Mouse (Mus musculus): ENCODE data around the gene Trir. TPM values are rescaled to one million over a fixed set of nuclear protein-coding genes. Genes with fewer than 3 reads are reported as not detected.

Gene Trir
- polyA plus RNA-seq, 1 experiment from 2014 or later: 156 TPM

- 28% methylated on average over 25 of the region's 25 CpGs for whole genome bisulfite sequencing
- Histone ChIP-seq H3K9me3 (ENCODE audit: low read depth, low read length) (no peaks in the 10 kb centered on the region), H3K4me2 (peak overlapping the region; percentile 7; the same call in 1 of the 2 replicates)
Measured at GRCm38 (mm10) chr8:84995680-84996079, 30.9 kb upstream of the Trir start.

GRCm38 (mm10) chr8:84996978-84997377 is 29.6 kb upstream of the Trir start:
- H3K27me3 ChIP-seq (ENCODE audit: insufficient read depth, low read length): no peaks in the 10 kb centered on the region; the same call in 1 of the 2 replicates
- WGBS: 84% methylated on average over 5 of the region's 5 CpGs
- ATAC-seq (ENCODE audit: insufficient read depth): no peak

More at GRCm38 (mm10) chr8:84995680-84996079, 30.9 kb upstream of the Trir start:
- Histone ChIP-seq H3K36me3 (ENCODE audit: insufficient read depth) (no peaks in the 10 kb centered on the region), H3K4me3 (ENCODE audit: low read depth, low read length) (no peak overlapping the region), H3K9ac (no peak overlapping the region), H3K27me3 (ENCODE audit: insufficient read depth, low read length) (no peaks in the 10 kb centered on the region; the same call in 1 of the 2 replicates), H3K4me1 (ENCODE audit: insufficient read depth) (0 out of 2 replicates have a peak, but pooled peaks cover 2% of the 10 kb centered on the region), H3K27ac (ENCODE audit: low read depth) (no peak overlapping the region)
- no peak for TF ChIP-seq CTCF (IDR thresholded peaks at IDR 0.05; ENCODE audit: low read depth)
- DNase-seq: peak; percentile 21
- no peak for ATAC-seq (ENCODE audit: insufficient read depth)

GRCm38 (mm10) chr8:84997649-84998295 is 28.9 kb upstream of the Trir start:
- peak; percentile 66 for ATAC-seq (ENCODE audit: insufficient read depth)

More at GRCm38 (mm10) chr8:84996978-84997377, 29.6 kb upstream of the Trir start:
- H3K27ac ChIP-seq (ENCODE audit: low read depth): no peak overlapping the region
- H3K4me2 ChIP-seq: no peak overlapping the region
- H3K9ac ChIP-seq: no peak overlapping the region
- no peak overlapping the region for H3K4me3 ChIP-seq (ENCODE audit: low read depth, low read length)
- H3K4me1 ChIP-seq (ENCODE audit: insufficient read depth): no peaks in the 10 kb centered on the region
- no peaks in the 10 kb centered on the region for H3K9me3 ChIP-seq (ENCODE audit: low read depth, low read length)
- H3K36me3 ChIP-seq (ENCODE audit: insufficient read depth): no peaks in the 10 kb centered on the region
- DNase-seq: no peak
- no peak for TF ChIP-seq CTCF (IDR thresholded peaks at IDR 0.05; ENCODE audit: low read depth)

GRCm38 (mm10) chr8:85007686-85008085 is 18.9 kb upstream of the Trir start:
- H3K27me3 ChIP-seq (ENCODE audit: insufficient read depth, low read length): peaks cover 33% of the 10 kb centered on the region
- no peaks in the 10 kb centered on the region for H3K36me3 ChIP-seq (ENCODE audit: insufficient read depth)
- H3K9ac ChIP-seq: no peak overlapping the region
- ATAC-seq (ENCODE audit: insufficient read depth) (no peak), DNase-seq (peak; percentile 35)
- 16% methylated on average over 25 of the region's 25 CpGs for WGBS
- H3K4me3 ChIP-seq (ENCODE audit: low read depth, low read length): no peak overlapping the region
- H3K27ac ChIP-seq (ENCODE audit: low read depth): no peak overlapping the region
- H3K9me3 ChIP-seq (ENCODE audit: low read depth, low read length): no peaks in the 10 kb centered on the region
- TF ChIP-seq CTCF (IDR thresholded peaks at IDR 0.05; ENCODE audit: low read depth): peak; percentile 54
- H3K4me1 ChIP-seq (ENCODE audit: insufficient read depth): no peaks in the 10 kb centered on the region
- no peak overlapping the region for H3K4me2 ChIP-seq

More at GRCm38 (mm10) chr8:84997649-84998295, 28.9 kb upstream of the Trir start:
- Histone ChIP-seq H3K9ac (no peak overlapping the region), H3K27ac (ENCODE audit: low read depth) (no peak overlapping the region), H3K9me3 (ENCODE audit: low read depth, low read length) (no peaks in the 10 kb centered on the region), H3K4me2 (no peak overlapping the region), H3K36me3 (ENCODE audit: insufficient read depth) (no peaks in the 10 kb centered on the region), H3K4me1 (ENCODE audit: insufficient read depth) (no peaks in the 10 kb centered on the region), H3K4me3 (ENCODE audit: low read depth, low read length) (no peak overlapping the region), H3K27me3 (ENCODE audit: insufficient read depth, low read length) (no peaks in the 10 kb centered on the region; the same call in 1 of the 2 replicates)
- 7% methylated on average over 19 of the region's 19 CpGs for WGBS
- TF ChIP-seq CTCF (IDR thresholded peaks at IDR 0.05; ENCODE audit: low read depth): peak; percentile 94
- peak; percentile 93 for DNase-seq

- no peak overlapping the region for H3K9ac ChIP-seq
- no peaks in the 10 kb centered on the region for H3K4me1 ChIP-seq (ENCODE audit: insufficient read depth)
- no peak for TF ChIP-seq CTCF (IDR thresholded peaks at IDR 0.05; ENCODE audit: low read depth)
- no peak overlapping the region for H3K27ac ChIP-seq (ENCODE audit: low read depth)
- DNase-seq: peak; percentile 24
- H3K4me2 ChIP-seq: no peak overlapping the region
- H3K4me3 ChIP-seq (ENCODE audit: low read depth, low read length): no peak overlapping the region
- ATAC-seq (ENCODE audit: insufficient read depth): no peak
- H3K9me3 ChIP-seq (ENCODE audit: low read depth, low read length): no peaks in the 10 kb centered on the region
- no peaks in the 10 kb centered on the region for H3K36me3 ChIP-seq (ENCODE audit: insufficient read depth)
- H3K27me3 ChIP-seq (ENCODE audit: insufficient read depth, low read length): peaks cover 50% of the 10 kb centered on the region
- WGBS: 14% methylated on average over 28 of the region's 28 CpGs
Measured at GRCm38 (mm10) chr8:85011242-85011641, 15.4 kb upstream of the Trir start.

GRCm38 (mm10) chr8:85013230-85013840 is 13.3 kb upstream of the Trir start:
- Histone ChIP-seq H3K9ac (no peak overlapping the region), H3K4me2 (peak overlapping the region; percentile 51)

GRCm38 (mm10) chr8:85014431-85014830 is 12.2 kb upstream of the Trir start, which contains the start of gene Best2:
Gene Best2 (minus strand): TSS chr8:85014531.
- no peaks in the 10 kb centered on the region for H3K4me1 ChIP-seq (ENCODE audit: insufficient read depth)
- 44% methylated on average over 2 of the region's 2 CpGs for WGBS
- no peak for TF ChIP-seq CTCF (IDR thresholded peaks at IDR 0.05; ENCODE audit: low read depth)
- H3K4me2 ChIP-seq: peak within 1 kb of the TSS; percentile 51
- H3K9ac ChIP-seq: no peak within 1 kb of the TSS
- peaks cover 22% of the 10 kb centered on the region for H3K36me3 ChIP-seq (ENCODE audit: insufficient read depth)
- peak within 1 kb of the TSS; percentile 24 for H3K4me3 ChIP-seq (ENCODE audit: low read depth, low read length)
- ATAC-seq (ENCODE audit: insufficient read depth) (no peak), DNase-seq (no peak)
- no peak within 1 kb of the TSS for H3K27ac ChIP-seq (ENCODE audit: low read depth)
- H3K27me3 ChIP-seq (ENCODE audit: insufficient read depth, low read length): peaks cover 37% of the 10 kb centered on the region
- H3K9me3 ChIP-seq (ENCODE audit: low read depth, low read length): no peaks in the 10 kb centered on the region

More at GRCm38 (mm10) chr8:85013230-85013840, 13.3 kb upstream of the Trir start:
- peaks cover 11% of the 10 kb centered on the region; the same call in 1 of the 2 replicates for H3K36me3 ChIP-seq (ENCODE audit: insufficient read depth)
- no peak overlapping the region for H3K27ac ChIP-seq (ENCODE audit: low read depth)
- H3K9me3 ChIP-seq (ENCODE audit: low read depth, low read length): no peaks in the 10 kb centered on the region
- WGBS: 6% methylated on average over 26 of the region's 26 CpGs
- H3K4me1 ChIP-seq (ENCODE audit: insufficient read depth): no peaks in the 10 kb centered on the region
- TF ChIP-seq CTCF (IDR thresholded peaks at IDR 0.05; ENCODE audit: low read depth): peak; percentile 79
- ATAC-seq (ENCODE audit: insufficient read depth) (peak; percentile 50; the same call in 1 of the 2 replicates), DNase-seq (peak; percentile 87)
- H3K4me3 ChIP-seq (ENCODE audit: low read depth, low read length): peak overlapping the region; percentile 24
- H3K27me3 ChIP-seq (ENCODE audit: insufficient read depth, low read length): peaks cover 42% of the 10 kb centered on the region
